Mouse (Mus musculus): ENCODE results near the gene Card11. TPM values are rescaled to one million over a fixed set of nuclear protein-coding genes. Genes with fewer than 3 reads are reported as not detected.

Gene Card11
- 100 to 1,000 TPM; 165 to 172 TPM for total RNA-seq (2023)

DNA sequence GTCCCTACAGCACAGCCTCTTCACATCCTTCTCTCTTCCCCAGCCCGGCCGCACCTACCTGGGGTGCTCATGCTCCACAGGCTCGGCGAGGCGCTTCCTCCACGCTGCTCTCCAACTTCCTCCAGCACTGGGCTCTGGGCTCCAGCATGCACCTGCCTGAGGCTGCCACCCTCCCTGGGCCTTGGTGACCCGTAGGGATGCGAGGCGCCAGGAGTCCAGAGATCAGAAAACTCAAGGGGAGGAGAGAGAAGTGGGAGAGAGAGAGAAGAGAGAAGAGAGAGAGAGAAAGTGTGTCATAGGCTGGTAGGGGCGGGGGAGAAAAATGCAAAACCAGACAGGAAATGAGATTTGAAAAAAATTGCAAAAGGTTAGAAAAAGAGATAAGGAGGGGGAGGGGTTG is at the start of gene Card11:
Gene Card11, minus strand, starts transcription at position 234 of the 400 bp plus-strand sequence.

DNA sequence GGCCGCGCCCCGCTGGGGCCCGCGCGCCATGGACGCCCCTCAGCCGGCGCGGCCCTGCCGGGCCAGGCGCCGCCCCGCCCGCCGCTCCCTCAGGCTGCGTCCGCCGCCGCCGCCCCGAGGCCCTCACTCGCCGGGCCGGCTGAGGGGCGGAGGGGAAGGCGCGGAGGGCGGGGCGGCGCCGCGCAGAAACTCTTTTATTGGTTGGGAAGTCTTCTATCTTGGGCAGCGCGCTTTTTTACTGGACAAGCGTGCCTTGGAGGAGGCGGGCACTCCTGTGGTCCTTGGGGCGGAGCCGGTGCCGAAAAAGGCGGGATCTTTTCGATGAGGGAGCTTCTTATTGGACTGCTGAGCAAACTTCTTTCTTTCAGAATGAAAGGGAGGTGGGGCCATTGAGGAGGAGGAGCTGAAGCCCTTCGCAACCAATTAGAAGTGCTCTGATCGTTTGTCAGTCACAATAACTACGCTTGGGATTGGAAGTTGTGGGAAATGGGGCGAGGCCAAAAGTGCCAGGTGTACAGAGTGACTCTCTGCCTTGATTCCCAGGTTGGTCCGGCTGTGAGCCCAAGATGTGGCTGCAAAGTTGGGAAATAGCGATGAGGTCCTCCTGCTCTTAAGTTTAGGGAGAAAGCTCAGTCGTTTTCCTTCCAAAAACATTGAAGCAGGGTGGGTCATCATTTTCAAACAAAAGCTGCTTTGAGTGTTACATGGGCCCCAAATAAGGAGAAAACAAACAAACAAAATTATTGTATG is 169.9 kb downstream of the Card11 start, which contains the start of gene Gna12:
Gene Gna12, minus strand, starts transcription at position 118 of the 750 bp plus-strand sequence.

Other genes starting within 250 kb of the Card11 start
- 10 to 100 TPM; 15.9 to 18.2 TPM for gene Gna12, start 170.2 kb downstream of the Card11 start, total RNA-seq (2023)
- not detected for gene Sdk1, start 240.9 kb upstream of the Card11 start, total RNA-seq (2023)

Data from T-cell, adult 66 days (primary cell).